Mouse (Mus musculus): Measurements from ENCODE around the gene Mmrn2. TPM values are rescaled to one million over a fixed set of nuclear protein-coding genes. Genes with fewer than 3 reads are reported as not detected.
A peak's percentile ranks its signal among the peaks of the same experiment; 100 is the strongest.

Gene Mmrn2
- total and polyA plus RNA-seq, 3 experiments = 0.03 to 0.08 TPM; not detected in 1

GRCm38 (mm10) chr14:34360251-34360650 lies 15.0 kb upstream of the Mmrn2 start:
- DNase-seq (ENCODE audit: low read depth, low spot score) = no peak
- peaks cover 5% of the 10 kb centered on the region in 2 experiments for H3K4me1 ChIP-seq (ENCODE audit: control insufficient read depth in 1 of 2, insufficient read depth in 2 of 2, low read length in 2 of 2)
- no peaks in the 10 kb centered on the region for H3K9me3 ChIP-seq (replicated peaks; ENCODE audit: insufficient read depth, low read length)
- TF ChIP-seq POLR2AphosphoS5 (IDR thresholded peaks at IDR 0.05; ENCODE audit: borderline replicate concordance, low read depth, low read length) = no peak
- TF ChIP-seq POLR2A (IDR thresholded peaks at IDR 0.05; ENCODE audit: control insufficient read depth in 1 of 2, insufficient read depth in 1 of 2, low read depth in 1 of 2, low read length in 2 of 2, poor library complexity in 1 of 2) = no peak
- TF ChIP-seq ZC3H11A (IDR thresholded peaks at IDR 0.05; ENCODE audit: low read depth, low read length) = no peak
- TF ChIP-seq POLR2AphosphoS2 (IDR thresholded peaks at IDR 0.05; ENCODE audit: low read length) = no peak
- no peak for TF ChIP-seq MYB (IDR thresholded peaks at IDR 0.05; ENCODE audit: low read depth, low read length)
- TF ChIP-seq SIN3A (IDR thresholded peaks at IDR 0.05; ENCODE audit: low read length) = no peak
- no peak for TF ChIP-seq NRF1 (IDR thresholded peaks at IDR 0.05; ENCODE audit: insufficient read depth, low read depth, low read length, poor library complexity, severe bottlenecking)
- no peak for TF ChIP-seq CHD2 (IDR thresholded peaks at IDR 0.05; ENCODE audit: low read length)
- TF ChIP-seq UBTF (IDR thresholded peaks at IDR 0.05; ENCODE audit: borderline replicate concordance, insufficient read depth, low read depth, low read length) = no peak
- TF ChIP-seq MXI1 (IDR thresholded peaks at IDR 0.05; ENCODE audit: low read depth, low read length) = no peak
- no peak for TF ChIP-seq HCFC1 (IDR thresholded peaks at IDR 0.05; ENCODE audit: low read depth, low read length)
- TF ChIP-seq MAFK (IDR thresholded peaks at IDR 0.05; ENCODE audit: borderline replicate concordance, low read depth, low read length) = no peak
- H3K79me2 ChIP-seq (ENCODE audit: control insufficient read depth, insufficient read depth, low read length, poor library complexity) = no peaks in the 10 kb centered on the region; the same call in 1 of the 2 replicates
- H3K36me3 ChIP-seq (ENCODE audit: control insufficient read depth in 1 of 2, insufficient read depth in 2 of 2, low read length in 2 of 2) = peaks cover 0 to 7% of the 10 kb centered on the region in 2 experiments; a peak in 2 of 4 replicates
- no peak overlapping the region for H3K27ac ChIP-seq (ENCODE audit: control insufficient read depth, low read depth, low read length)
- no peak overlapping the region for H3K9ac ChIP-seq (ENCODE audit: control insufficient read depth, low read depth, low read length, poor library complexity, severe bottlenecking)
- H3K27me3 ChIP-seq (ENCODE audit: control insufficient read depth in 1 of 2, insufficient read depth in 2 of 2, low read length in 2 of 2) = no peaks in the 10 kb centered on the region
- no peak overlapping the region for H3K4me3 ChIP-seq (ENCODE audit: control insufficient read depth in 1 of 2, insufficient read depth in 1 of 2, low read depth in 2 of 2, low read length in 2 of 2)

GRCm38 (mm10) chr14:34362135-34362534 lies 13.1 kb upstream of the Mmrn2 start:
- peaks cover 5% of the 10 kb centered on the region in 2 experiments for H3K4me1 ChIP-seq (ENCODE audit: control insufficient read depth in 1 of 2, insufficient read depth in 2 of 2, low read length in 2 of 2)
- H3K27ac ChIP-seq (ENCODE audit: control insufficient read depth, low read depth, low read length) = peak overlapping the region; percentile 79
- no peaks in the 10 kb centered on the region; the same call in 1 of the 2 replicates for H3K79me2 ChIP-seq (ENCODE audit: control insufficient read depth, insufficient read depth, low read length, poor library complexity)
- peaks cover 0 to 7% of the 10 kb centered on the region in 2 experiments; a peak in 2 of 4 replicates for H3K36me3 ChIP-seq (ENCODE audit: control insufficient read depth in 1 of 2, insufficient read depth in 2 of 2, low read length in 2 of 2)
- DNase-seq (ENCODE audit: low read depth, low spot score) = peak; percentile 80
- peak overlapping the region; percentile 65 to 72 for H3K4me3 ChIP-seq (ENCODE audit: control insufficient read depth in 1 of 2, insufficient read depth in 1 of 2, low read depth in 2 of 2, low read length in 2 of 2)
- peak overlapping the region; percentile 72 for H3K9ac ChIP-seq (ENCODE audit: control insufficient read depth, low read depth, low read length, poor library complexity, severe bottlenecking)
- TF ChIP-seq HCFC1 (IDR thresholded peaks at IDR 0.05; ENCODE audit: low read depth, low read length) = 0 out of 2 replicates have a peak, but pooled peaks have one; percentile 9
- TF ChIP-seq GATA1 (IDR thresholded peaks at IDR 0.05; ENCODE audit: low read depth, low read length) = peak; percentile 89
- TF ChIP-seq MXI1 (IDR thresholded peaks at IDR 0.05; ENCODE audit: low read depth, low read length) = no peak; the same call in 1 of the 2 replicates
- 0 out of 2 replicates have a peak, but pooled peaks have one; percentile 56 for TF ChIP-seq SIN3A (IDR thresholded peaks at IDR 0.05; ENCODE audit: low read length)
- peak; percentile 70 for TF ChIP-seq ETS1 (IDR thresholded peaks at IDR 0.05; ENCODE audit: low read depth, low read length)
- TF ChIP-seq MYB (IDR thresholded peaks at IDR 0.05; ENCODE audit: low read depth, low read length) = no peak
- TF ChIP-seq SMC3 (IDR thresholded peaks at IDR 0.05; ENCODE audit: low read depth, low read length) = peak; percentile 9; the same call in 1 of the 2 replicates
- TF ChIP-seq TCF12 (IDR thresholded peaks at IDR 0.05; ENCODE audit: low read depth, low read length) = 0 out of 2 replicates have a peak, but pooled peaks have one; percentile 48
- TF ChIP-seq ELF1 (IDR thresholded peaks at IDR 0.05; ENCODE audit: low read depth, low read length) = no peak
- TF ChIP-seq EP300 (IDR thresholded peaks at IDR 0.05; ENCODE audit: low read depth in 1 of 2, low read length in 2 of 2) = peak; percentile 38; a peak in 2 of 4 replicates
- 0 out of 4 replicates have a peak, but pooled peaks of 1 of the 2 experiments have one; percentile 38 for TF ChIP-seq POLR2A (IDR thresholded peaks at IDR 0.05; ENCODE audit: control insufficient read depth in 1 of 2, insufficient read depth in 1 of 2, low read depth in 1 of 2, low read length in 2 of 2, poor library complexity in 1 of 2)
- TF ChIP-seq RCOR1 (IDR thresholded peaks at IDR 0.05; ENCODE audit: low read depth, low read length) = peak; percentile 36; the same call in 1 of the 2 replicates
- TF ChIP-seq ZNF384 (IDR thresholded peaks at IDR 0.05; ENCODE audit: low read depth, low read length) = peak; percentile 88
- no peaks in the 10 kb centered on the region for H3K27me3 ChIP-seq (ENCODE audit: control insufficient read depth in 1 of 2, insufficient read depth in 2 of 2, low read length in 2 of 2)
- H3K9me3 ChIP-seq (replicated peaks; ENCODE audit: insufficient read depth, low read length) = no peaks in the 10 kb centered on the region
